Mouse (Mus musculus): Measurements from ENCODE around the gene Ttc7.

DNA sequence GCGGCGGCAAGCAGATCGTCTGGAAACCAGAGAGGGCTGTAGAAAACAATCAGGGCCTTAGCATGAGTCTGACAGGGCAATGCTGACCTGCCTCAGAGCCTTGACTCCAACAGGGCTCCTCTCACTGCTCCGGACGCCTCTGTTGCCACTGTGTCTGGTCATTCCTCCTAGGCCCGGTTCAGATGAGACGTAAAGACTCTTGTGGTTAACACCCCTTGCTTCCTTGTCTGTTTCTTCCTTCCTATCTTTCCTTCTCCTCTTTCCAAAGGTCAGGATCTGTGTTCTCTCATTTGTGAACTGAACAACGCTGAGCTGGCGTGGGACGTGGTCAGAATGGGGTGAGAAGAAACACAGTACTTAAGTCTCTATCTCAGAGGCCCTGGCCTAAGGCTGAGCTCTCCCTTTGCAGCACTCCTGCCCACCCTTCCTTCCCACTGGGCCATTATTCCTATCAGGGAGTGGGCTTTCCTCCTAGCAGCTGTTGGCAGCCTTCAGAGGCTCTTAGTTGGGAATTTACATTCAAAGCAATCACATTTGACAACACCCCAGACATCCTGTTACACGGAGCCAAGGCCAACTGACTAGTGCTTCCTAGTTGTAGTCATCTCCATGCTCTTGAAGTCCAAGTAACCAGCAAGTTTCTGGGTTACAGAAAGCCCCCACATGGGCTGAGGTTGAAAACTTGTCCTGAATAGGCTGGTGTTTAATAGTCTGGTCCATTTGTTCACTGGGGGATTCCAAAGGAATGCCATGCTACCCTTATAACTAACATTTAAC lies 18.4 kb upstream of the Ttc7 start:
- TF ChIP-seq CTCF (IDR thresholded peaks at IDR 0.05; ENCODE audit: low read depth) (no peak), EP300 (IDR thresholded peaks at IDR 0.05; ENCODE audit: low read depth) (no peak)

All from heart, postnatal 0 days (tissue).